Mouse (Mus musculus): ENCODE data around the gene Extl1.

GRCm38 (mm10) chr4:134357461-134357771 is 26.2 kb downstream of the Extl1 start:
- no peak for TF ChIP-seq POLR2A (IDR thresholded peaks at IDR 0.05; ENCODE audit: borderline replicate concordance, extremely low read depth, insufficient read depth, insufficient read length, poor library complexity, severe bottlenecking)
- no peak for TF ChIP-seq CTCF (IDR thresholded peaks at IDR 0.05; ENCODE audit: borderline replicate concordance, extremely low read depth, insufficient read depth, insufficient read length)
